Mouse (Mus musculus) activated CD4-positive, CD25-positive, alpha-beta regulatory T cell (primary cell): Measurements from ENCODE around the gene Jmjd6. TPM values are rescaled to one million over a fixed set of nuclear protein-coding genes. Genes with fewer than 3 reads are reported as not detected.

Experiments used
- polyA plus RNA-seq, 2 experiments: library from polyadenylated mRNA; unstranded; fragments of 100-300 nt; shearing (Covaris generic); gene quantifications; one replicate each; pipeline ENCODE4 v1.2.1; 2017

Gene Jmjd6
- polyA plus RNA-seq: 10 to 100 TPM; 59.5 to 75.9 TPM

GRCm38 (mm10) chr11:116843261-116844233, at the start of gene Jmjd6, which contains the start of gene Mettl23:
TSS of gene Jmjd6 (minus strand) at chr11:116843449.
TSS of gene Mettl23 (plus strand) at chr11:116843278.

GRCm38 (mm10) chr11:116852891-116853511, 9.8 kb upstream of the Jmjd6 start, which contains the start of gene Srsf2:
TSS of gene Srsf2 (minus strand) at chr11:116853094.

GRCm38 (mm10) chr11:116852291-116852890, 9.1 kb upstream of the Jmjd6 start, which contains the start of gene Mfsd11:
TSS of gene Mfsd11 (plus strand) at chr11:116852440.

GRCm38 (mm10) chr11:116827534-116828165, 15.6 kb downstream of the Jmjd6 start, which contains the start of gene Mxra7:
TSS of gene Mxra7 (minus strand) at chr11:116828046.

Other genes starting within 250 kb of the Jmjd6 start
- 10 to 100 TPM in 1 of 2 experiments, 1 to 10 TPM in 1; 8.6 to 18.0 TPM for gene Rhbdf2, start 216.4 kb downstream of the Jmjd6 start, polyA plus RNA-seq
- gene Prcd, start 189.9 kb downstream of the Jmjd6 start, polyA plus RNA-seq: not detected
- under 1 TPM; 0.18 to 0.38 TPM for gene Cygb, start 189.1 kb downstream of the Jmjd6 start, polyA plus RNA-seq
- 1 to 10 TPM in 1 of 2 experiments, not detected in 1; 1.2 TPM for gene St6galnac1, start 67.9 kb downstream of the Jmjd6 start, polyA plus RNA-seq
- under 1 TPM in 1 of 2 experiments, not detected in 1; 0.30 TPM for gene Mxra7, start 15.4 kb downstream of the Jmjd6 start, polyA plus RNA-seq
- gene Mettl23, start 171 bp downstream of the Jmjd6 start, polyA plus RNA-seq: 100 to 1,000 TPM; 199 to 221 TPM
- 10 to 100 TPM; 16.6 to 29.2 TPM for gene Mfsd11, start 9.0 kb upstream of the Jmjd6 start, polyA plus RNA-seq
- gene Srsf2, start 9.6 kb upstream of the Jmjd6 start, polyA plus RNA-seq: 100 to 1,000 TPM; 392 to 409 TPM
- gene Mgat5b, start 75.4 kb upstream of the Jmjd6 start, polyA plus RNA-seq: not detected